Mouse (Mus musculus): Measurements from ENCODE around the gene Cux1.

DNA sequence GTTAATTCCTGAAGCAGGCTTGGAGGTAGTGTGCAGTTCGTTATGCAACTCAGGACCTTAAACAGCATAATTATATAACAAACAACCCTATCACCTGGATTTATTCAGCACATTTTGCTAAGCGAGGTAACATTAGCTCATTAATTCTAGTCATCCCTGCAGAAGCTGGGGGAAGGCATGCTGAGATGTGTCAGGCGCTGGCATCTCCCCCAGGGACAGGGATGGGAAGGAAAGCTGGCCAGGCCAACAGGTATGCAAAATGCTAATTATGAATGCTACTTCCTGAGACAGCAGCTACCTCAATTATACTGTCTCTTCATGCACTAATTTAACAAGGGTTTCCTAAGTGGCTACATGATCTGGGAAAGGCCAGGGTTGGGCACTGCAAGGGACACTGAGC is 190.2 kb downstream of the Cux1 start:
- TF ChIP-seq CTCF (IDR thresholded peaks at IDR 0.05; ENCODE audit: extremely low read depth, insufficient read length, insufficient replicate concordance, low read depth, low read length) (no peak), POLR2A (IDR thresholded peaks at IDR 0.05; ENCODE audit: low read depth, low read length) (no peak)
